Mouse (Mus musculus): ENCODE measurements around the gene Atg5. TPM values are rescaled to one million over a fixed set of nuclear protein-coding genes. Genes with fewer than 3 reads are reported as not detected.

The Atg5 gene
- polyA plus RNA-seq (2015; fragmentation: Illumina TruSeq; extraction: RNeasy Lipid Tissue Mini Kit (QIAGEN cat#74804); ENCODE audit: insufficient read depth, low replicate concordance), result 40.2 TPM

DNA sequence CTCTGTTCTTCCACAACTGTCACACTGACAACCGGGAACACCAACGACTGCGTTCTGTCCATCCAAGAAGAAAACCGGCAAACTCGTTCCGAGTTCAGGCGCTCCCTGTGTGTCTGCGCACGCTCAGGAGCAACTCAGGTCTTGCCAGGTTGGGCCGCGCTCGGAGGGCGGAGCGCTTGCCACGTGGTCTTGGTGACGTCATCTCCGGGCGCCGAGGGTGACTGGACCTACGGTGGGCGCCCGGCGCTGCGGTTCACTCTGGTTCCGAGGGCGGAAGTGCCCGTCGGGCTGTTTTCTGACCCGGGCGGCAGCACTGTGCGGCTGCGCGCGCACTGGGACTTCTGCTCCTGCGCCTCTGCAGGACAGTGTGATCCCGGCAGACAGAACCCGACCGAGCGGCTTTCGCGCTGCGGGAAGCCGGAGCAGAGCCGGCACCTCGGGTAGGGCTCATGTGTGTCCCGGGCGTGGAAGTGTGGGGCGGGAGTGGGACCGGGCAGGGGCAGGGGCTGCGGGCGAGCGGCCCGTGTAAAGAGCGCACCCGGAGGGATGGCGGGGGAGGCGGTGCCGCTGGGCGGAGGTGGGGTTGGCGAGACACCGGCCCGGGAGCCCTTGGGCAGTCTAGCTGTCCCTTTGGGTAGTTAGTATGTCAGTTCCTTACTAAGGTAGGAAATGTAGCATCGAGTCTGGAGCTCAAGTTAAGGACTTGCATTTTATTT lies at the start of gene Atg5:
Atg5 (plus strand) TSS at position 214 of the 716 bp plus-strand sequence.

Other genes starting within 250 kb of the Atg5 start
- 28.5 TPM for gene Crybg1, start 119.5 kb upstream of the Atg5 start, polyA plus RNA-seq (2015; fragmentation: Illumina TruSeq; extraction: RNeasy Lipid Tissue Mini Kit (QIAGEN cat#74804); ENCODE audit: insufficient read depth, low replicate concordance)

Measured in spleen, adult 10 weeks (tissue).